8 mouse cellular contexts compared by ENCODE assay signal in genomic region chr5:96161263-96161577, GRCm38 (mm10). TPM values are rescaled to one million over a fixed set of nuclear protein-coding genes. Genes with fewer than 3 reads are reported as not detected.
A peak's percentile ranks its signal among the peaks of the same experiment; 100 is the strongest.
DNase-seq lines count a peak whose midpoint lies in the region; ATAC-seq and TF ChIP-seq lines count a peak whose summit lies in the region.

No protein-coding gene starts in this region.

- H3K4me2 ChIP-seq in heart, embryonic 12.5 days = peak overlapping the region; percentile 75
- H3K4me2 ChIP-seq in forebrain, embryonic 11.5 days (ENCODE audit: low read depth, low read length, severe bottlenecking) = peak overlapping the region; percentile 86
- peak overlapping the region; percentile 95 for H3K4me2 ChIP-seq in liver, embryonic 14.5 days (ENCODE audit: low read depth)

- no peak for TF ChIP-seq CTCF in E14TG2a.4 (conservative IDR thresholded peaks at IDR 0.05; ENCODE audit: low read length)
- no peak for TF ChIP-seq CTCF in liver, embryonic 14.5 days (IDR thresholded peaks at IDR 0.05; ENCODE audit: low read depth)

- WGBS in heart, embryonic 12.5 days = under 1% methylated on average over 41 of the region's 45 CpGs
- 0% methylated on average over 30 of the region's 45 CpGs for WGBS in forebrain, embryonic 11.5 days
- under 1% methylated on average over 40 of the region's 45 CpGs for WGBS in liver, embryonic 14.5 days (ENCODE audit: insufficient replicate concordance)

- no peak; the same call in 1 of the 2 replicates for ATAC-seq in heart, embryonic 12.5 days (ENCODE audit: insufficient number of reproducible peaks, low FRiP score)
- peak; percentile 54 for ATAC-seq in forebrain, embryonic 11.5 days (replicated peaks; ENCODE audit: low FRiP score)
- peak; percentile 7; the same call in 1 of the 2 replicates for ATAC-seq in liver, embryonic 14.5 days (ENCODE audit: insufficient read depth)

- peak overlapping the region; percentile 99 for H3K27ac ChIP-seq in heart, embryonic 12.5 days (ENCODE audit: poor library complexity, severe bottlenecking)
- peak overlapping the region; percentile 98 for H3K27ac ChIP-seq in forebrain, embryonic 11.5 days (ENCODE audit: low read depth, low read length)
- peak overlapping the region; percentile 83 for H3K27ac ChIP-seq in liver, embryonic 14.5 days

- peak overlapping the region; percentile 91 for H3K4me3 ChIP-seq in heart, embryonic 12.5 days
- H3K4me3 ChIP-seq in E14TG2a.4 (replicated peaks; ENCODE audit: low read length) = peak overlapping the region; percentile 85
- H3K4me3 ChIP-seq in forebrain, embryonic 11.5 days (ENCODE audit: low read depth, low read length) = peak overlapping the region; percentile 93
- H3K4me3 ChIP-seq in liver, embryonic 14.5 days (ENCODE audit: insufficient read depth in 1 of 2, low read depth in 2 of 2, low read length in 2 of 2) = peak overlapping the region; percentile 90 to 94

- H3K4me1 ChIP-seq in heart, embryonic 12.5 days (replicated peaks) = peaks cover 14% of the 10 kb centered on the region
- peaks cover 18% of the 10 kb centered on the region for H3K4me1 ChIP-seq in E14TG2a.4 (replicated peaks; ENCODE audit: low read depth, low read length)
- H3K4me1 ChIP-seq in forebrain, embryonic 11.5 days (replicated peaks; ENCODE audit: control insufficient read depth, insufficient read depth, low read length) = peaks cover 2% of the 10 kb centered on the region; the same call in 1 of the 2 replicates
- H3K4me1 ChIP-seq in liver, embryonic 14.5 days (replicated peaks; ENCODE audit: control insufficient read depth in 2 of 2, insufficient read depth in 2 of 2, low read length in 1 of 2) = peaks cover 11 to 14% of the 10 kb centered on the region in 2 experiments

- no peaks in the 10 kb centered on the region for H3K27me3 ChIP-seq in heart, embryonic 12.5 days (replicated peaks)
- H3K27me3 ChIP-seq in E14TG2a.4 (ENCODE audit: insufficient read depth, low read length) = 0 out of 2 replicates have a peak, but pooled peaks cover 9% of the 10 kb centered on the region
- H3K27me3 ChIP-seq in forebrain, embryonic 11.5 days (ENCODE audit: control insufficient read depth, insufficient read depth, low read length) = no peaks in the 10 kb centered on the region
- no peaks in the 10 kb centered on the region for H3K27me3 ChIP-seq in liver, embryonic 14.5 days (ENCODE audit: control insufficient read depth, insufficient read depth, low read length)

- H3K9ac ChIP-seq in heart, embryonic 12.5 days = peak overlapping the region; percentile 97
- peak overlapping the region; percentile 96 for H3K9ac ChIP-seq in forebrain, embryonic 11.5 days (ENCODE audit: low read length)
- peak overlapping the region; percentile 90 for H3K9ac ChIP-seq in liver, embryonic 14.5 days (replicated peaks)

- no peaks in the 10 kb centered on the region for H3K36me3 ChIP-seq in heart, embryonic 12.5 days
- no peaks in the 10 kb centered on the region for H3K36me3 ChIP-seq in E14TG2a.4 (ENCODE audit: insufficient read depth, low read length)
- H3K36me3 ChIP-seq in forebrain, embryonic 11.5 days (ENCODE audit: control insufficient read depth, insufficient read depth, low read length) = no peaks in the 10 kb centered on the region
- no peaks in the 10 kb centered on the region for H3K36me3 ChIP-seq in liver, embryonic 14.5 days (replicated peaks; ENCODE audit: control insufficient read depth, insufficient read depth, low read depth)

- TF ChIP-seq EP300 in liver, embryonic 14.5 days (IDR thresholded peaks at IDR 0.05; ENCODE audit: low read depth) = no peak

- H3K9me3 ChIP-seq in heart, embryonic 12.5 days (replicated peaks) = 0 out of 2 replicates have a peak, but pooled peaks cover 2% of the 10 kb centered on the region
- H3K9me3 ChIP-seq in E14TG2a.4 (ENCODE audit: low read length) = 0 out of 2 replicates have a peak, but pooled peaks cover under 1% of the 10 kb centered on the region
- no peaks in the 10 kb centered on the region for H3K9me3 ChIP-seq in forebrain, embryonic 11.5 days (ENCODE audit: control insufficient read depth, low read length)
- H3K9me3 ChIP-seq in liver, embryonic 14.5 days (ENCODE audit: control insufficient read depth, low read length) = no peaks in the 10 kb centered on the region

- no peak for DNase-seq in heart, adult 11 months
- DNase-seq in forebrain, embryonic 11.5 days (ENCODE audit: low spot score) = no peak
- DNase-seq in liver, embryonic 14.5 days (ENCODE audit: low read depth in 3 of 3, low spot score in 3 of 3) = no peak
- DNase-seq in gastrocnemius, adult 8-10 months (ENCODE audit: low spot score in 2 of 2) = no peak
- no peak for DNase-seq in right cerebral cortex, postnatal 25 days
- no peak for DNase-seq in urinary bladder, adult 2 months (ENCODE audit: low spot score)

RNA-seq across cellular contexts. Expression of gene Cnot6l, which starts 2.8 kb away (rescaled TPM):
- 16.8 and 17.6 TPM in 2 replicates for polyA plus RNA-seq in heart, embryonic 12.5 days (2016; fragmentation: Nextera tagmentation; extraction: Ambion mirVana)
- polyA plus RNA-seq in forebrain, embryonic 11.5 days (2014; fragmentation: Nextera tagmentation; extraction: Ambion mirVana) = 10.9 and 11.8 TPM in 2 replicates
- 1.8 and 2.8 TPM in 2 replicates for polyA plus RNA-seq in liver, embryonic 14.5 days (2012; rRNA removed)
- polyA plus RNA-seq in liver, embryonic 14.5 days (2014; fragmentation: Nextera tagmentation; extraction: Ambion mirVana) = 4.8 and 5.8 TPM in 2 replicates
- 10 to 100 TPM; 22.9 to 31.7 (median 27.7) TPM for total RNA-seq in gastrocnemius, adult 8-10 months (2022)
- polyA plus RNA-seq in urinary bladder, adult 2 months (2012; rRNA removed) = 11.3 and 13.7 TPM in 2 replicates

RNA-seq across cellular contexts. Expression of gene Mrpl1, which starts 48.1 kb away (rescaled TPM):
- polyA plus RNA-seq in heart, embryonic 12.5 days (2016; fragmentation: Nextera tagmentation; extraction: Ambion mirVana) = 25.0 and 26.4 TPM in 2 replicates
- polyA plus RNA-seq in forebrain, embryonic 11.5 days (2014; fragmentation: Nextera tagmentation; extraction: Ambion mirVana) = 20.3 and 23.6 TPM in 2 replicates
- polyA plus RNA-seq in liver, embryonic 14.5 days (2012; rRNA removed) = 3.4 and 6.0 TPM in 2 replicates
- polyA plus RNA-seq in liver, embryonic 14.5 days (2014; fragmentation: Nextera tagmentation; extraction: Ambion mirVana) = 14.7 and 15.6 TPM in 2 replicates
- total RNA-seq in gastrocnemius, adult 8-10 months (2022) = 10 to 100 TPM; 21.1 to 25.7 (median 22.2) TPM
- 10.4 and 11.5 TPM in 2 replicates for polyA plus RNA-seq in urinary bladder, adult 2 months (2012; rRNA removed)
